Mouse (Mus musculus) midbrain, embryonic 16.5 days (tissue): ENCODE data around the gene Actn4. TPM values are rescaled to one million over a fixed set of nuclear protein-coding genes. Genes with fewer than 3 reads are reported as not detected.
"Not testable (repeated sequence)": the region's sequence is repeated elsewhere in the genome, so short reads cannot be mapped to it uniquely, and the experiment has no call there.

ENCODE experiments used
- ATAC-seq: fragments of 200-750 bp; cut with Nextera tagmentation; 2 replicates; pipeline ENCODE4 v1.8.0; 2017; ENCODE audit warnings: moderate TSS enrichment
- H3K27ac ChIP-seq: fragments of 300-500 bp; sonication (generic); 2 replicates; pipeline ENCODE4 v1.5.1; 2014; ENCODE audit warnings: mild to moderate bottlenecking, low read length, mixed read lengths
- H3K27me3 ChIP-seq: fragments of 300-500 bp; sonication (generic); 2 replicates; pipeline ENCODE4 v1.6.1; 2014; ENCODE audit warnings: low read depth, low read length, mixed read lengths; ENCODE audit not compliant: control insufficient read depth, insufficient read depth
- H3K36me3 ChIP-seq: fragments of 300-500 bp; sonication (generic); 2 replicates; pipeline ENCODE4 v1.6.1; 2014; ENCODE audit warnings: mild to moderate bottlenecking, low read length, moderate library complexity, mixed read lengths; ENCODE audit not compliant: control insufficient read depth, insufficient read depth
- H3K4me1 ChIP-seq: fragments of 300-500 bp; sonication (generic); 2 replicates; pipeline ENCODE4 v1.6.1; 2014; ENCODE audit warnings: mild to moderate bottlenecking, low read length, mixed read lengths; ENCODE audit not compliant: control insufficient read depth, insufficient read depth
- H3K4me2 ChIP-seq: fragments of 300-500 bp; sonication (generic); 2 replicates; pipeline ENCODE4 v1.6.1; 2014; ENCODE audit warnings: mild to moderate bottlenecking, low read length, mixed read lengths
- H3K4me3 ChIP-seq: fragments of 300-500 bp; sonication (generic); 2 replicates; pipeline ENCODE4 v1.5.1; 2014; ENCODE audit warnings: low read depth, mild to moderate bottlenecking, low read length, moderate library complexity, mixed read lengths
- H3K9ac ChIP-seq: fragments of 300-500 bp; sonication (generic); 2 replicates; pipeline ENCODE4 v1.6.1; 2014; ENCODE audit warnings: low read depth, low read length, mixed read lengths
- H3K9me3 ChIP-seq: fragments of 300-500 bp; sonication (generic); replicated peaks from 2 replicates; pipeline ENCODE4 v1.6.1; 2014; ENCODE audit warnings: mild to moderate bottlenecking, low read length, mixed read lengths; ENCODE audit not compliant: control insufficient read depth, poor library complexity, severe bottlenecking
- WGBS: fragments of 180-500 bp; shearing (Covaris S2); extraction: QIAGEN DNeasy Blood & Tissue Kit; methylation state at CpG from one replicate; pipeline ENCODE4 v1.1.7; 2014; 5-methylcytosine and 5-hydroxymethylcytosine counted together
- polyA plus RNA-seq: library from polyadenylated mRNA; unstranded; fragments of >200 nt; fragmentation: Nextera tagmentation; extraction: Ambion mirVana; gene quantifications from 2 replicates; pipeline ENCODE4 v1.2.1, GENCODE M21; 2015

Actn4 gene
- polyA plus RNA-seq, 1 experiment from 2014 or later: 132 TPM

DNA sequence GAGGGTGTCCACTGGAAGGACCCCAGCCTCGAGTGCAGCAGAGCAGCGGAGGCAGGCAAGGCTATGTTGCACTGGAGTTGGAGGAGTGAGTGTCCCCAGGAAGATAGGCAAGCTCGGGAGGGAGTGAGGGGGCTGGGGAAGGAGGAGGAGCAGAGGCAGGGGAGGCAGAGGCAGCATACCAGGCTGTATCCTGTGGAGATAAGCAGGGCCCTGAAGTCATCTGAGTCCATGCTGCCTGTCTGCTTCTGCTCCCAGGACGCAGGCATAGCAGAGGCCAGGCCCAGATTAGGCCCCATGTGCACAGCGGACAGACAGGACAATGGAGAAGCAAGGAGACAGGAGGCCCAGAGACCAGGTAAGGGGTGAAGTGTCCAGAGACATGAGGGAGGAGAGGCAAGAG lies 67.2 kb downstream of the Actn4 start:
- 46% methylated on average over 5 of the region's 5 CpGs for WGBS
- Histone ChIP-seq H3K27me3 (peaks cover 4% of the 10 kb centered on the region), H3K36me3 (peaks cover 64% of the 10 kb centered on the region), H3K4me1 (no peaks in the 10 kb centered on the region), H3K27ac (no peak overlapping the region), H3K9ac (no peak overlapping the region), H3K9me3 (no peaks in the 10 kb centered on the region), H3K4me2 (no peak overlapping the region), H3K4me3 (no peak overlapping the region)
- no peak for ATAC-seq

DNA sequence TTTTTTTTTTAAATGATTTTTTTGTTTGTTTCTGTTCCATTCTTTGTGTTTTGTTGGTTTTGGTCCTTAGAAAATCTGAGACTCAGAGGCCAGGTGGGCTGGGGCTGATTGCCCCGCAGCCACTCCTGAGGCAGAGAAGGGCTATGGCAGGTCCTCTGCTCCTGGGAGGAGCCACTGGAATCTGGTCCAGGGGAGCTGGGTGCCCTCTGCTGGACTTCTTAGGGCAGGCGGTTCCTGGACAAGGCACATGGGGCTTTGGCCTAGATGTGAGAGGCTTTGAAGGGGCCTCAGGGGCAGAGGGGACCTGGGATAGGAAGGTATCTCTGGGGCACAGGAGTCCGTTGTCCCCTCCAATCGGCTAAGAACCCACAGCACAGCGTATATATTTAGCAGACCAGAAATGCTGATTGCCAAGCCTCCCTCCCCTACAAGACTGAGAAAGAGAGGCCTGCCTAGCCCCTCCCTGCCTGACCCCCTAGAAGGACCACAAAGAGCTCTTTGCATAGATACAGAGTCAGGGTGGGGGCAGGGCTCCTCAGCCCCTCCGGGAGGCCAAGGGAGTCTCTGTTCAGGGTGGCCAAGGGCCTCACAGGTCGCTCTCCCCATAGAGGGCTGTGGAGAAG lies 68.4 kb downstream of the Actn4 start:
- WGBS: 54% methylated on average over 7 of the region's 7 CpGs

DNA sequence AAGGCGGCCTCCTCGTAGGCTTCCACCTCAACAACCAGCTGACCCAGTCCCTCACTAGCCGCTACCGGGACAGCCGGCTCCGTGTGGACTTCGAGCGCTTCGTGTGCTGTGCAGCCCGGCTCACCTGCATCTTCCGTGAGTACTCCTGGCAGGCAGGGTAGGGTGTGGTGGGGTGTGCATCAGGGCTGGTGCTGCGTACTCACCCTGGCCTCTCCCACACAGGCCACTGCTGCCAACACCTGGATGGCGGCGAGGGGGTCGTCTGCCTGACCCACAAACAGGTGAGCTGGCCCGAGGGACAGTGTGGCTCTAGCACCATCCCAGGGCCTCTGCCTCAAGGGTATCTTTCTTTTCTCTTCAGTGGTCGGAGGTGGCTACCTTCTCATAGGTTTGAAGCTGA lies 69.5 kb downstream of the Actn4 start:
- no peak overlapping the region for H3K4me2 ChIP-seq
- peaks cover 8% of the 10 kb centered on the region; the same call in 1 of the 2 replicates for H3K4me1 ChIP-seq
- H3K36me3 ChIP-seq: peaks cover 46% of the 10 kb centered on the region
- H3K4me3 ChIP-seq: no peak overlapping the region
- H3K27ac ChIP-seq: no peak overlapping the region
- WGBS: 96% methylated on average over 17 of the region's 17 CpGs
- no peak for ATAC-seq
- no peak overlapping the region for H3K9ac ChIP-seq
- H3K27me3 ChIP-seq: peaks cover 20% of the 10 kb centered on the region
- no peaks in the 10 kb centered on the region for H3K9me3 ChIP-seq

More for the DNA sequence above, 68.4 kb downstream of the Actn4 start:
- H3K36me3 ChIP-seq: peaks cover 57% of the 10 kb centered on the region
- H3K27ac ChIP-seq: no peak overlapping the region
- no peak overlapping the region for H3K9ac ChIP-seq
- peaks cover 3% of the 10 kb centered on the region; the same call in 1 of the 2 replicates for H3K4me1 ChIP-seq
- no peak for ATAC-seq
- no peak overlapping the region for H3K4me3 ChIP-seq
- H3K27me3 ChIP-seq: peaks cover 16% of the 10 kb centered on the region
- H3K9me3 ChIP-seq: no peaks in the 10 kb centered on the region
- no peak overlapping the region for H3K4me2 ChIP-seq

DNA sequence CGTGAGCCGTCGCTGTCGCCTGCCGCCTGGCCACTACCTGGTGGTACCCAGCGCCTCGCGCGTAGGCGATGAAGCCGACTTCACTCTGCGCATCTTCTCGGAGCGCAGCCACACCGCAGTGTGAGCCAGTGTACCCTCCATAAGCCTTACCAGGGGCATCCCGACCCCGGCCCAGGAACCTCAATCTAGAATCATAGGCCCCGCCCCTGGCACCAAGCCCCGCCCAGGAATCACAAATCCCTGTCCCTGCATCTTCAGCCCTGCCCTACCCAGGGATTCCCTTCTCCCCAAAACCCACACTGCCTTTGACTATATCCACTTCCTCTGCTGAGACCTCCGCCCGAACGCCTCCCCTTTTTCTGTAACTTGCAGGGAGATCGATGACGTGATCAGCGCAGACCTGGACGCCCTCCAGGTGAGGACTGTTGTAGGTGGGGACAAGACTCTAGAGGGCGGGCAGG lies 73.4 kb downstream of the Actn4 start:
- peak overlapping the region; percentile 63 for H3K4me2 ChIP-seq
- H3K4me3 ChIP-seq: peak overlapping the region; percentile 37
- no peaks in the 10 kb centered on the region for H3K9me3 ChIP-seq
- WGBS: 1% methylated on average over 27 of the region's 27 CpGs
- H3K4me1 ChIP-seq: peaks cover 8% of the 10 kb centered on the region; the same call in 1 of the 2 replicates
- no peak overlapping the region for H3K27ac ChIP-seq
- peaks cover 12% of the 10 kb centered on the region for H3K36me3 ChIP-seq
- peak; percentile 36; the same call in 1 of the 2 replicates for ATAC-seq
- peak overlapping the region; percentile 57 for H3K9ac ChIP-seq
- H3K27me3 ChIP-seq: peaks cover 26% of the 10 kb centered on the region

DNA sequence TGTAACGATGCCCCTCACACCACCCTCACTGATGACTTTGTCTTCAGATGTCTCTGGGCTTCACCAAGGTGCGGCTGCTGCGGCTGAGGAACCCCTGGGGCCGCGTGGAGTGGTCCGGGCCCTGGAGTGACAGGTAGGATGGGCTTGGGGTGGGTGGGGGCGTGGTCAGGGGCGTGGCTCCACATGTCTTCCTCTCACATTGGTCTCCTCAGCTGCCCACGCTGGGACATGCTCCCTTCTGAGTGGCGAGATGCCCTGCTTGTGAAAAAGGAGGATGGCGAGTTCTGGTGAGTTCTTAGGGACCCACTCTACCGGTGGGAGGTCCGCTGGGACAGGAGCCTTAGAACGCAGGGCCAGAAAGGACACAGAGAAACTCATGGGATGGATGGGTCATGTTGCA lies 75.7 kb downstream of the Actn4 start:
- no peak overlapping the region for H3K4me3 ChIP-seq
- H3K36me3 ChIP-seq: peaks cover 3% of the 10 kb centered on the region; the same call in 1 of the 2 replicates
- no peak overlapping the region for H3K4me2 ChIP-seq
- peaks cover 8% of the 10 kb centered on the region; the same call in 1 of the 2 replicates for H3K4me1 ChIP-seq
- H3K9me3 ChIP-seq: no peaks in the 10 kb centered on the region
- H3K9ac ChIP-seq: no peak overlapping the region
- 25% methylated on average over 14 of the region's 14 CpGs for WGBS
- H3K27me3 ChIP-seq: peaks cover 26% of the 10 kb centered on the region
- H3K27ac ChIP-seq: no peak overlapping the region
- no peak for ATAC-seq

DNA sequence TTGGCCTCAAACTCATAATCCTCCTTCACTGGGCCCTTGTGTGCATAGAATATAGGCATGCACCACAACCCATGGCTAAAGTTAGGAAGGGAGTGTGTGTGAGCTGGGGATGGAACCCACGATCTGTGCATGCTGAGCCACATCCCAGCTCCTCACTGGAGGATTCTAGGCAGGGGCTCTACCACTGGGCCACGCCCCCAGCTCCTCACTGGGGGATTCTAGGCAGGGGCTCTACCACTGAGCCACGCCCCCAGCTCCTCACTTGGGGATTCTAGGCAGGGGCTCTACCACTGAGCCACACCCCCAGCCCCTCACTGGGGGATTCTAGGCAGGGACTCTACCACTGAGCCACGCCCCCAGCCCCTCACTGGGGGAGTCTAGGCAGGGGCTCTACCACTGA lies 78.4 kb downstream of the Actn4 start:
- H3K4me1 ChIP-seq, ATAC-seq: not testable (repeated sequence)

DNA sequence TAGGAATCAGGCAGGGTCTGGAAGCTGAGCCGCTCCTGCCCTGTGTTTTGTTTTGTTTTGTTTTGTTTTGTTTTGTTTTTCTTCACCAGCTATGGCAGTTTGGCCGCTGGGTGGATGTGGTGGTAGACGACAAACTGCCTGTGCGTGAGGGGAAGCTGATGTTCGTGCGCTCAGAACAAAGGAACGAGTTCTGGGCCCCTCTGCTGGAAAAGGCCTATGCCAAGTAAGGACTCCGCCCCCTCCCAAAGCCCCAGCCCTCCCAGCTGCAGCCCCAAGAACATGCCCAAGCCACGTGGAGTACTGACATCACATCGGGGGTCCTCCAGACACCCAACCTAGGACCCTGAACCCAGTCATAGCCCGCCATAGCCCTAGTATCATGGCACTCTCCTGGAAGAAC lies 79.1 kb downstream of the Actn4 start:
- no peaks in the 10 kb centered on the region for H3K9me3 ChIP-seq
- H3K9ac ChIP-seq: no peak overlapping the region
- 79% methylated on average over 11 of the region's 11 CpGs for WGBS
- H3K27me3 ChIP-seq: peaks cover 10% of the 10 kb centered on the region
- H3K36me3 ChIP-seq: no peaks in the 10 kb centered on the region
- H3K27ac ChIP-seq: no peak overlapping the region
- H3K4me3 ChIP-seq: no peak overlapping the region
- ATAC-seq: no peak
- no peaks in the 10 kb centered on the region for H3K4me1 ChIP-seq
- no peak overlapping the region for H3K4me2 ChIP-seq

More for the DNA sequence above, 78.4 kb downstream of the Actn4 start:
- peaks cover 10% of the 10 kb centered on the region for H3K27me3 ChIP-seq
- not testable (repeated sequence) for H3K9ac ChIP-seq, H3K27ac ChIP-seq, H3K4me2 ChIP-seq, H3K36me3 ChIP-seq, H3K9me3 ChIP-seq, H3K4me3 ChIP-seq
- 94% methylated on average over 3 of the region's 4 CpGs for WGBS

DNA sequence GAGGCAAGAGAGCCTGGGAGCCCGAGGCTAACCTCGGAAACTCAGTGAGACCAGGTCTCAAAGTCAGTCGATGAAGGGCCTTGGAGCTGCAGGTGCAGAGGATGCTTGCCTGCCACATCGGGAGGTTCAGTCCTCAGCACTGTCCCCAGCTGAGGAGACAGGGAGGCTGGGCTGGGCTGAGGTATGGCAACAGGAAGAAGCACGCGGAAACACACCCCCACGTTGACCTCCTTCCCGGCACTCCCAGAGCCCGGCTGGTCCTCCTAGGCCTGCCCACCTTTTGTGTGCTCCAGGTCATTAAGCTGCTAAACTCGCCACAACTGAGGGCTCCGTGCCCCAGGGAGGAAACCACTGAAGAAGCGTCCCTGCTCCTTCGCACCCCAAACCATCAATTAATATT lies 80.9 kb downstream of the Actn4 start, which contains the start of gene Capn12:
TSS of gene Capn12 (plus strand) at position 224 of the 400 bp plus-strand sequence.
- no peak within 1 kb of the TSS for H3K4me3 ChIP-seq
- 50% methylated on average over 13 of the region's 13 CpGs for WGBS
- no peaks in the 10 kb centered on the region for H3K9me3 ChIP-seq
- no peaks in the 10 kb centered on the region for H3K4me1 ChIP-seq
- H3K27ac ChIP-seq: no peak within 1 kb of the TSS
- H3K9ac ChIP-seq: no peak within 1 kb of the TSS
- no peak within 1 kb of the TSS for H3K4me2 ChIP-seq
- ATAC-seq: no peak
- no peaks in the 10 kb centered on the region for H3K27me3 ChIP-seq
- no peaks in the 10 kb centered on the region for H3K36me3 ChIP-seq

DNA sequence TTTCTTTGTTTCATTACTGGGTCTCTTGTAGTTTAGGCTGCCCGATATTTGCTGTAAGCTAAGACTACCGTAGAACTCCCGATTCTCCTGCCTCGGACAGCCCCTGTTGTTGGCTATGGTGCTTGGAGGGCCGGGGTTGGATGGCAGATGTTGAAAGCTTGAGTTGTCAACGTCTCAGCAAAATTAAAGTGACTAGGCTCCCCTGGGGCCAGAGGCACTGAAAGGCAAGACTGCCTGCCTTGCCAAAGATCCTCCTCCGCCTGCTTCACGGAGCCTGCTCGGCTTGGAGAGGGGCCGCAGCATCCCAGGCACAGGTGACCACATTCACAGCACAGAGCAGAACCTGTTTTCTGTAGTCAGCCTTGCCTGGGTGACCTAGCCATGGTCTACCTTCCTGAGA lies 81.6 kb downstream of the Actn4 start:
- no peak overlapping the region for H3K4me3 ChIP-seq
- no peaks in the 10 kb centered on the region for H3K9me3 ChIP-seq
- ATAC-seq: no peak
- no peaks in the 10 kb centered on the region for H3K27me3 ChIP-seq
- WGBS: 68% methylated on average over 10 of the region's 10 CpGs
- no peak overlapping the region for H3K9ac ChIP-seq
- H3K4me2 ChIP-seq: no peak overlapping the region
- no peaks in the 10 kb centered on the region for H3K4me1 ChIP-seq
- H3K36me3 ChIP-seq: no peaks in the 10 kb centered on the region
- no peak overlapping the region for H3K27ac ChIP-seq
